Mouse (Mus musculus) adrenal gland, adult 8-10 months (tissue): Measurements from ENCODE around the gene Il17rd. TPM values are rescaled to one million over a fixed set of nuclear protein-coding genes. Genes with fewer than 3 reads are reported as not detected.

ENCODE experiments used
- DNase-seq: peaks from one replicate; pipeline ENCODE4 v3.0.0; 2022
- total RNA-seq, 4 experiments: library from RNA; stranded (reverse); gene quantifications; 2 replicates each; pipeline ENCODE4 v1.2.4; 2022

Il17rd gene
- total RNA-seq, 4 experiments from 2014 or later, result 3.6 to 6.4 (median 5.1) TPM

- DNase-seq, result no peak
Observed at GRCm38 (mm10) chr14:27096133-27096532, 57.4 kb downstream of the Il17rd start.

- peak; percentile 56 for DNase-seq
Observed at GRCm38 (mm10) chr14:27096779-27097178, 58.0 kb downstream of the Il17rd start.

- no peak for DNase-seq
Observed at GRCm38 (mm10) chr14:27101735-27102134, 63.0 kb downstream of the Il17rd start.

- no peak for DNase-seq
Observed at GRCm38 (mm10) chr14:27102720-27103119, 64.0 kb downstream of the Il17rd start.

GRCm38 (mm10) chr14:27105731-27106457, 67.2 kb downstream of the Il17rd start:
- DNase-seq, result no peak

- no peak for DNase-seq
Observed at GRCm38 (mm10) chr14:27108748-27109504, 70.2 kb downstream of the Il17rd start.

- peak; percentile 70 for DNase-seq
Observed at GRCm38 (mm10) chr14:27114362-27115274, 75.9 kb downstream of the Il17rd start, which contains the start of gene Arhgef3. Arhgef3 (plus strand) TSS chr14:27114899.

- no peak for DNase-seq
Observed at GRCm38 (mm10) chr14:27115275-27115660, 76.5 kb downstream of the Il17rd start.

- DNase-seq, result no peak
Observed at GRCm38 (mm10) chr14:27115991-27116390, 77.2 kb downstream of the Il17rd start.

GRCm38 (mm10) chr14:27116577-27117165, 77.9 kb downstream of the Il17rd start:
- no peak for DNase-seq

- DNase-seq, result no peak
Observed at GRCm38 (mm10) chr14:27118546-27118945, 79.8 kb downstream of the Il17rd start.

- peak; percentile 32 for DNase-seq
Observed at GRCm38 (mm10) chr14:27122646-27123045, 83.9 kb downstream of the Il17rd start.

GRCm38 (mm10) chr14:27123543-27123942, 84.8 kb downstream of the Il17rd start:
- peak; percentile 67 for DNase-seq

GRCm38 (mm10) chr14:27130031-27130430, 91.3 kb downstream of the Il17rd start:
- no peak for DNase-seq

- DNase-seq, result no peak
Observed at GRCm38 (mm10) chr14:27130676-27131075, 91.9 kb downstream of the Il17rd start.

- DNase-seq, result peak; percentile 31
Observed at GRCm38 (mm10) chr14:27131521-27131920, 92.8 kb downstream of the Il17rd start.

- DNase-seq, result no peak
Observed at GRCm38 (mm10) chr14:27138891-27139290, 100.2 kb downstream of the Il17rd start.

- DNase-seq, result no peak
Observed at GRCm38 (mm10) chr14:27139968-27140367, 101.2 kb downstream of the Il17rd start.

GRCm38 (mm10) chr14:27141486-27141885, 102.7 kb downstream of the Il17rd start:
- no peak for DNase-seq

- DNase-seq, result no peak
Observed at GRCm38 (mm10) chr14:27142680-27143079, 103.9 kb downstream of the Il17rd start.

GRCm38 (mm10) chr14:27145171-27146045, 106.7 kb downstream of the Il17rd start:
- DNase-seq, result peak; percentile 56
